Mouse (Mus musculus) kidney, postnatal 25 days (tissue): ENCODE measurements at regions not wholly inside any gene's neighbourhood (a gene's known extent, or its start where the extent isn't known, plus 50 kb on each side); places are given as distances from the start of the nearest gene placed in this dataset.
"Not testable (repeated sequence)": the region's sequence is repeated elsewhere in the genome, so short reads cannot be mapped to it uniquely, and the experiment has no call there.

Experiments used
- DNase-seq, 2 experiments: peaks; one replicate each; pipeline ENCODE4 v3.0.0; 2021; ENCODE audit warnings: mixed read lengths in 2 of 2

DNA sequence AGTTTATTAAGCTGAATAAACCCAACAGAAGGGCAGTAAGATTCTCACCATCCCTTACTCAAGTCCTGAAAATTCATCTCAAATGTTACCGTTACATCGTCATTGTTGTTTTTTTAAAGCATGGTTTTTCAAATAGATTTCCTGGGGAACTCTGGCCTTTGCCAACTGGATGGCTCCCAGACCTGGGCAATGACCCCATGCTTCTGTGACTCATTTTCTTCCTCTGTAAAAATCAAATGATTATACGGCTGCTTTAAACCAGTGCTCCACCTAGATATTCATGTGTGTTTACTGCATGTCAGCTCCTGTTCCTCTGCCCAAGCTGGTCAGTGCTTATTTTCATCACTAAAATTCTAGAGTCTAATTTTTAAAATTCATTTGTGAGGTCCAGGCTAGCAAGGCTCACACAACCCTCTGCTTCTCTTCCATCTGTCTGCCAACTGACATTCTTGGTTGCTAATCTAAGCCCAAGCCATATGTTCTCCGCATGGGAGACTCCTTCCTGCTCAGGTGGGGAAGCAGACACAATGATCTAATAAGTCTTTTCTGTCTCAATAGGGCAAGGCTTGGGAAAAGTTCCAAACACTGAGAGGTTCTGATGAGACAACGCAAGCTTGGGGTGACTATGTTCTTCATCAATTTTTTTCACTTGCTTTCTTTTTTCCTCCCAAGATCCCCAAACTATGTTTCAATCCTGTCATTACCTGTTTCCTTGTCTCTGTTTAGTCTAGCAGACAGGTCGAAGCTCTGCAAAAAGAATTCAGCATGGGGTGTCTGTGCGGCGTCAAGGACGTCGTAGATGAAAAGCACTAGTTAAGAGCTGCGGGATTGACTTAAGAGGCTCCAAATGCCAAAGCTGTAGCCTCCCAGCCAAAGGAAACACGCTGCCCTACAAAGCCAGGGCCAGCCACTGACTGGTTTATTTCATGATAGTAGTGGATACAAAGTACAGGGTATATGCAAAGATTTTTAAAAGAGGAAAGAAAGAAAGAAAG, 594.7 kb downstream of the Efna5 start:
- no peak for DNase-seq

- DNase-seq = no peak
Observed at GRCm38 (mm10) chr17:62280201-62280600, 600.9 kb downstream of the Efna5 start.

- DNase-seq = no peak
Observed at GRCm38 (mm10) chr17:62271399-62271798, 609.7 kb downstream of the Efna5 start.

DNA sequence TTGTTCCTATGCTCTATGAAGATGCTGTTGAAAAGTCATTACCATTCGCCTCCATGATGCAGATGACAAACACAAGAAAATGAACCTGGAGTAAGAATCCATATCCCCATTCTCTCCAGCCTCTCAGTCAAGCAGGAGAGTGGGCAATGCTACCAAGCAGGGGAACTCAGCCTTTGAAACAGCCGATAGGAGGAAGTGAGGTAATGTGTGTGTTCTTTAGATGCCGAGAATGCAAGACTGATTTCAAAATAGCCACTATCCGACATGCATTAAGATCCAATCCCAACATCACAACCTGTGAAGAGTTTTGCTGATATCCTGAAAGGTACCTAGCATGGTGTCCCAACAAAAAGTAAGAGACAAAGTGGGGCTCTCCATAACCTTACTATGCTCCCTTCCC, 611.8 kb downstream of the Efna5 start:
- DNase-seq = no peak

DNA sequence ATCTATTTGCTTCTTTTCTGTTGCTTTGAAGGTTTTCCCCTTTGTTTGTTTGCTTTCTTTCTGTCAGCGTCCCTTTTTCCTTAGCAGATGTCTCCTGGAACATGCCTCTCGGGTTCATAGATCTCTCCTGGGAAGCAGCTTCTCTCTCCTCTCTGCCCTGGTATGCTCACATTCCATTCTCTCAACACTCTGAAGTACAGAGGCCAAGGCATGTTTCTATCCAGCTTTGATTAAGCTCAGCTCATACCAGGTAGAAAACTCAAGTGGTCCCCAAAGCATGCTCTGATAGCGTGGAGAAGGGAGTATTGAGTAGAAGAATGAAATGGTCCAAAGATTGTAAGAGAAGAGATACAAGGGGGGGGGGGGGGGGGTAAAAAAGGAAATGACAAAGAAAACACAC, 627.7 kb downstream of the Efna5 start:
- DNase-seq = no peak

- no peak for DNase-seq
Observed at GRCm38 (mm10) chr17:62248011-62248410, 633.1 kb downstream of the Efna5 start.

DNA sequence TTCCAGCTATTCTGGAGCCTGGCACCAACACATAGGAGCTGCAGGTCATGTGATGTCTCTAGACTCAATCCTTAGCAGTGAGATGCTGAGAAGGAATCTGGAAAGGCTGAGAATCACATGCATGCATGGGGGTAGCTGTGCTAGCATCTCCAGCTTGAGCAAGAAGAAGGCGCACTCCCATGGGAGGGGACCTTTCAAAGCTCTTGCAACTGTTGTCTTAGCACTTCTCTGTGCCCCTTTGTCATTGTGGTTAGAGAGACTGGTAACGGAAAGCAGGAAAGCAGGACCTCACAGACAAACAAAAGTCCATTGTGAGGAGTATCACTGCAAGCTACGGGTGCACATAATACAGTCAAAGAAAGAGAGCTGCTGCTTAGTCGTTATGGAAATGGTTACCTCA, 634.5 kb downstream of the Efna5 start:
- DNase-seq = no peak

DNA sequence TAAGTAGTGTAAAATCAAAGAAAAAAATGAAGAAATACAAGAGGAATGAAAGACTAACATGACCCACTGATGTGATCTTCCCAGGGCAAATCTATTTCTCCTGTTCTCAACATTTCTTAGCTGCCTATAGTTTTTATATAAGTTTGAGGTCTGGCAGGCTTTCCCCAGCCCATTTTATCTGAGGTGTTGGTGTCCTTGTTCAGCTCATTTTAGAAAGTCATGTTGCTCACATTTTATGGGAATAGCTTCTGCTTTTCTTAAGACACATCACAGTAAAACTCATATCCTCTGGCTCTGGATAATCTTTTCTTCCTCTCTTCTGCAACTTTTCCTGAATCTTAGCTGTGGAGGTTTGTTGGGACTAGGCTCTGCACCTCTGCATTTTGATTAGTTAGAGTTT, 650.2 kb downstream of the Efna5 start:
- no peak for DNase-seq

DNA sequence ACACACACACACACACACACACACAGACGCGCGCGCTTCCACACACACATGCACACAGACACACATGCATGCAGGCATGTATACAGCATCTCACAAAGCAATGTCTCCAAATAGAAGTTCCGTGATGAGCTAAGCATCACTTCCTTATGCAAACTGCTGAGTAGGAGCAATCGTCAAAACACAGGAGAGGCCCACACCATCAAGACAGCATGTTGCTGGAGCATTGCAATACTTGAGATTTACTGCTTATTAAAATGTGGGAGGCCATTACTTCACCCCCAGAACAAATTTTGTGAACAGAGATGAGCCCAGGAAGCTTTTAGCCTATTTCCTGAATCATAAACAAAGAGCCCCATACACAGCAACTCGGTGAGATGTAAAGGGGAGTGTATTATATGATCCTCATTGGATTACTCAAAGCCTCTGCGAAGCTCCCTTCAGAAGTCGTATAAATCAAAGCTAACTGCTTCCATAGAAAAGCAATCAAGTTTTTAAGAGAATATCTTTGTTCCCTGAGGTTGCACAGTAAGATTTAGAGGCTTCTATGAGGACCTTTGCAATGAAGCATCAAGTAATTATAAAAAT, 670.6 kb downstream of the Efna5 start:
- no peak for DNase-seq

DNA sequence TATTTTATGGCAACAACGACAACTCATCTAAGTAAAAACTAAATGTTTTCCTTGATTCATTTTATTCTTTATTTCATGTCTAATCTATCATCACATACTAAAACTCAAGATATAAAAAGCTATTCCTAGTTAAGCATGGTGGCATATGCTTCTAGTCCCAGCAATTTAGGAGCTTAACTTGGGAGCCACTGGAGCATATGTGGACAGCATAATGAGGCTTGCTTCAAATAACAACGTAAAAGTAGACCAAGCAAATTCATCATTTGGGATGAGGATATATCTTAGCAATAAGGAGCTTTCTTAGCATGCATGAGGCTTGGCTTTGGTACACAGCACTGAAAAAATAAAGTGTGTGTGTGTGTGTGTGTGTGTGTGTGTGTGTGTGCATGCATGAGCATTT, 678.5 kb downstream of the Efna5 start:
- no peak for DNase-seq

DNA sequence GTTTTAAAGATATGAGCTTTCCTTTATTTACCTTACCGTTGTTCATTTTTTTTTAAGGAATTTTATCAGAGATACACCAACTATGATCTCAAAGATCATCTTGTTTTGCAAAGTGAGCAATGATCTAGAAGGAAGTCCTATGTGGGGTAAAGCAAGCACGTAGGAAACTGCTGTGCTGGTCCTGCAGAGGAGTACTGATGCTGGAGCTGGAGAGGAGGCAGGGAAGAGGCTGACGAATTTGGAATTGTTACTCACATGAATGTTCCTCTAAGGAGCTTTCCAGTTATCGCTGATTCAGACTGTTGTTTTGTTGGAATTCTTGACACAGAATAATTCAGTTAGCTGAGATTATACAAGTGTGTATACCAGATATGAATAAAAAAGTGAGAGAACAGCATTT, 680.6 kb downstream of the Efna5 start:
- DNase-seq = no peak

DNA sequence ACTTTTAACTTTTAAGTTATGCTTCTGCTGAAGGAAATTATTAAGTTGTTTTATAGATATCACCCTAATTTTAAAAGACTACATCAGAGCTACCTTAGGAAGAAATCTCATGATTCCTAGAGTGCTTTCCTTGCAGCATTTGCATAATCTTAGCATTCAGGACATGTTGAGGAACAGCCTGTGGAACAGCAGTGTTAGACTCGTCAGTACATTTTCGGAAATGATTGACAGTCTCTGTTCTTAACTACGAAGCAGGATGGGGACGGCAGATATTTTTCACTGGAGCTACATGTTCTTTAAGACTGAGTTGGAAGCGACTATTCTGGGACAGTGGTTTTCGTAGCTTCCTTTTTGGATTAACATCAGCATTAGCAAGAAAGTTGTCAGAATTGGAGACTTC, 681.6 kb downstream of the Efna5 start:
- DNase-seq = no peak

GRCm38 (mm10) chr17:62178612-62179210, 702.4 kb downstream of the Efna5 start:
- no peak for DNase-seq

GRCm38 (mm10) chr17:62176336-62176735, 704.8 kb downstream of the Efna5 start:
- DNase-seq = no peak

DNA sequence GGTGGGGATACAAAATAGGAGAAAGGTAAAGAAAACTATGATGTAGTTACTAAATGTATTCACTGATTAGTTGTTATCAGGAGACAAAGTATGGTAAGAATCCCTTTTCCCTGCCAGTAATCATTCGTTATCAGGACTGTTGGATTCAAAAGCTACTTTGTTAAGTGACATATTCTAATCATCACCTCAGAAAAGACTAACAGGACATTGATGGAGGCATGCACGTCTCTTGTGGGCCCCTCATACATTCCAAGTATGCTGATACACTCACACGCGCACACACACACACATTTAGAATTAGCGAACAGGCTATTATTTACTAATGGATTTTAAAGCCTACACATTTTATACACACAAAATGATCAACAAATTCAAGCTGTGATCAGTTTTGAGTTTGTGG, 708.8 kb downstream of the Efna5 start:
- DNase-seq = no peak

- DNase-seq = no peak
Observed at GRCm38 (mm10) chr17:62171532-62171931, 709.6 kb downstream of the Efna5 start.

DNA sequence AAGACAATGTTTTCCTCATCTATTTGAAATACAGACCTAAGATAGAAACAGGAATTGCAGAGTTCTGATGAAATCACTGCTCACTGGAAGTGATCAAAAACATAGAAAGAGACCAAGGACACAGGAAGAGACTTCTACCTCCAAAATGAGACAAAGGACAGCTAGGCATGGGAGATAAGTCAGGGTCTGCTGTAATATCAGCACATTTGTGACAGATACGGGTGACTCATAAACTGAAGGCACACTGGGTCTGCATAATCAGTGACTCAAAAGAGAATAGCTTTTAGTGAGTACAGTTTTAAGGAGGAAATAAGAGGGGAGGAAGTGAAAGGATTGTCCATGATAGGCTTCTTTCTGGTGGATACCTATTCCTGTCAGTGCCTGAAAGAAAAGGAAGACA, 719.7 kb downstream of the Efna5 start:
- DNase-seq = no peak

DNA sequence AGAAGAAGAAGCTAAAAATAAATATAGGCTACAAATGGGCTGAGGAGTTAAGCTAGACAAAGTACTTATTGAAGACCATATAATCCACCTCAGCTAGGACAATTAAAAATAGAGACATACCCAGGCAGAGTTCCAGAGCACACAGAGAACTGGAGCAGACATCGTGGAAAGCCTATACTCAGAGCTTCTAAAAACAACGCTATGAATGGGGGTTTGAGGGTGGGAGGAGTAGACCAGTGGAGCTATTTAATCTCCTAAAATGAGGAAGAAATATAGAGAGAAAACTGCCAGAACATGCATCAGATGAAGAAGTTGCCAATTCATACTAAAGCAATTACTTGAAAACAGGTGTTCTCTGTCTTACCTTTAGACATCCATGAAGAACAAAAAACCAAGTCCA, 720.8 kb downstream of the Efna5 start:
- DNase-seq = no peak

DNA sequence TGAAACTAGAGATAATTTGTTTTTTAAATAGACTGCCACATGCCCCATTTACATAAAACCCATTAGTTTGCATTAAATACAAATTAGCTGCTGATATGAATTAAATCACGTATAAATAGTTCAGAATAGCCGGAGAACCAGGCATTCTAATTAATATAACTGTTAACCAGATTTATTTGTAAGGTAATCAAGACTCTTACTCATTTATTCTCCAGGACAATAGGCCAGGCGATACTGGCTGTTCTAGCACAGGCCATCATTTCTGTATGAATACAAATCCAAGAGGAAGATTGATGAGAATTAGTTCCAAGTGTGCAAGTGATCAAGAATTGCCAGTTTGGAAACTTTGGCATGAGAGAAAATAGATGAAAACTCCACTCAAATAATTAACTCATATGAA, 746.1 kb downstream of the Efna5 start:
- DNase-seq = no peak

DNA sequence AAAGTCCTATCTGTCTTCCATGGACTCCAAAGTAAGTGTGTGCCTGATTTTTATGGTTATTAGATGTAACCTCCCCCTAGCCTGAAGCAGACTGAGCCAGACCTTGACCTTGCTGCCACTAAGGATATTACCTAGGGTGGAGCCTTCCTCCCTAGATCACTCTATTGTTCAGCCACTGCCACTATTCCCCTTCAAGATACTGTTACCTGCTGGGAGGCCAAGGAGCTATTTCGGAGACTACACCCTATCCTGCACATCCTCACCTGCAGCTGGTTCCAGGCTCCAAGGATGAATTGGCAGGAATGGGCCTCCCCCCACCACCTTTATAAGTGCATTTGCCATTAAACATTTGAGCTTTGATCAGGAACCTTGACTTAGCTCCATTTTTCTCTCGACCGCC, 769.4 kb downstream of the Efna5 start:
- DNase-seq = not testable (repeated sequence)

- no peak for DNase-seq
Observed at GRCm38 (mm10) chr17:62109052-62109451, 772.1 kb downstream of the Efna5 start.

DNA sequence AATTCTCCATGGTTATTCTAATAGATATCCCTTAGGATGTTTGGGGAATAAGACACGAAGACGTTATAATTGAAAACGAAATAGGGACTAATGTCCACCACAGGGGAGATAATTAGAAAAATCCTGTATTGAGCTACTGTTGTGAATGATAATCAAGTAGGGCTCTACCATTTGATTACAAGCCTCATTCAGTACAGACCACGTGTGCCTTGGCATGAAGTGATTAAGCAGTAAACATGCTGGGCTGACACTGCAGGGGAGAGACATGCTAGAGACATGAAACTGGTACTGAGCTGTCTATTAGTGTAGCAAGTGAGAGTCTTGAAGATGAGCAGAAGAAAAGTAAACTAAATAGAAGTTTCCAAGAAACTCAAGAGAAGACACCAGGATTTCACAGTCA, 797.8 kb downstream of the Efna5 start:
- DNase-seq = no peak

GRCm38 (mm10) chr17:62077604-62078003, 803.5 kb downstream of the Efna5 start:
- no peak for DNase-seq

DNA sequence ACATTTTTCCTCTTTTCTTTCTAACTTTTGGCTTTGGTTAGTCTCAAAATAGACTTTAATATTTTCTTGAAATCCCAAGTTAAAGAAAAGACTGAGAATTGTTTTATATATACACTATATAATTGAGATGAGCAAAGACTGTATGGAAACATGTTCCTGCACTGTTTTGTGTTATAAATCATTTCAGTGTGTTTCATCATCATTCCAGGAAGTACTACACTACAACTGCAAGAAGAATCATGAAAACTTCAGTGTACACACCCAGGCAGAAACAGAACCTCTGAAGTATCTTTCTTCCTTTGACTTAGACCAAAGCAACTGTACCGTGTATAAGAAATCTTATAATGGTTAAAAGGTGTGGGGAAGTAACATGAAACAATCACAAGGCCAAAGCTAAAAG, 816.2 kb downstream of the Efna5 start:
- no peak for DNase-seq
